Mouse (Mus musculus): ENCODE data around the gene Npepl1. TPM values are rescaled to one million over a fixed set of nuclear protein-coding genes. Genes with fewer than 3 reads are reported as not detected.

The Npepl1 gene
- polyA plus RNA-seq (2012; rRNA removed) = 26.6 and 29.3 TPM in 2 replicates
- 21.9 and 24.3 TPM in 2 replicates for polyA plus RNA-seq (2014; fragmentation: Nextera tagmentation; extraction: Ambion mirVana)

- peak; percentile 88 for ATAC-seq (ENCODE audit: insufficient read depth)
- no peak for TF ChIP-seq EP300 (IDR thresholded peaks at IDR 0.05; ENCODE audit: low read depth)
- TF ChIP-seq CTCF (IDR thresholded peaks at IDR 0.05; ENCODE audit: low read depth) = no peak; the same call in 1 of the 2 replicates
- H3K4me2 ChIP-seq (ENCODE audit: low read depth) = peak within 1 kb of the TSS; percentile 87
These were observed at the start of gene Npepl1 for GRCm38 (mm10) chr2:174109991-174110782. Npepl1 (plus strand) TSS chr2:174110349.

GRCm38 (mm10) chr2:174061219-174061618, 48.9 kb upstream of the Npepl1 start:
- Histone ChIP-seq H3K9me3 (ENCODE audit: control insufficient read depth, low read length) (no peaks in the 10 kb centered on the region), H3K27me3 (ENCODE audit: control insufficient read depth, insufficient read depth, low read length) (no peaks in the 10 kb centered on the region), H3K36me3 (replicated peaks; ENCODE audit: control insufficient read depth, insufficient read depth, low read depth) (no peaks in the 10 kb centered on the region), H3K4me2 (ENCODE audit: low read depth) (no peak overlapping the region), H3K9ac (replicated peaks) (no peak overlapping the region), H3K4me3 (ENCODE audit: insufficient read depth in 1 of 2, low read depth in 2 of 2, low read length in 2 of 2) (no peak overlapping the region), H3K4me1 (replicated peaks; ENCODE audit: control insufficient read depth in 2 of 2, insufficient read depth in 2 of 2, low read length in 1 of 2) (0 out of 4 replicates have a peak, but pooled peaks cover 0 to 2% of the 10 kb centered on the region in 2 experiments), H3K27ac (no peak overlapping the region)
- TF ChIP-seq CTCF (IDR thresholded peaks at IDR 0.05; ENCODE audit: low read depth) (no peak), EP300 (IDR thresholded peaks at IDR 0.05; ENCODE audit: low read depth) (no peak)
- ATAC-seq (ENCODE audit: insufficient read depth) = no peak
- WGBS (ENCODE audit: insufficient replicate concordance) = 15% methylated on average over 2 of the region's 2 CpGs
- DNase-seq (ENCODE audit: low read depth in 3 of 3, low spot score in 3 of 3) = no peak

More at GRCm38 (mm10) chr2:174109991-174110782, at the start of gene Npepl1:
- H3K9ac ChIP-seq (replicated peaks) = peak within 1 kb of the TSS; percentile 70
- H3K4me1 ChIP-seq (replicated peaks; ENCODE audit: control insufficient read depth in 2 of 2, insufficient read depth in 2 of 2, low read length in 1 of 2) = peaks cover 0 to 6% of the 10 kb centered on the region in 2 experiments; a peak in 1 of 4 replicates
- H3K27ac ChIP-seq = no peak within 1 kb of the TSS
- no peaks in the 10 kb centered on the region for H3K27me3 ChIP-seq (ENCODE audit: control insufficient read depth, insufficient read depth, low read length)
- H3K36me3 ChIP-seq (replicated peaks; ENCODE audit: control insufficient read depth, insufficient read depth, low read depth) = no peaks in the 10 kb centered on the region; the same call in 1 of the 2 replicates
- WGBS (ENCODE audit: insufficient replicate concordance) = 4% methylated on average over 56 of the region's 90 CpGs
- peak within 1 kb of the TSS; percentile 66 to 69 for H3K4me3 ChIP-seq (ENCODE audit: insufficient read depth in 1 of 2, low read depth in 2 of 2, low read length in 2 of 2)
- peak; percentile 13 to 26 (median 25) for DNase-seq (ENCODE audit: low read depth in 3 of 3, low spot score in 3 of 3)
- no peaks in the 10 kb centered on the region for H3K9me3 ChIP-seq (ENCODE audit: control insufficient read depth, low read length)

- TF ChIP-seq EP300 (IDR thresholded peaks at IDR 0.05; ENCODE audit: low read depth) (no peak), CTCF (IDR thresholded peaks at IDR 0.05; ENCODE audit: low read depth) (no peak)
- no peak overlapping the region for H3K27ac ChIP-seq
- H3K4me2 ChIP-seq (ENCODE audit: low read depth) = no peak overlapping the region
- no peak for ATAC-seq (ENCODE audit: insufficient read depth)
- no peaks in the 10 kb centered on the region for H3K27me3 ChIP-seq (ENCODE audit: control insufficient read depth, insufficient read depth, low read length)
- no peak overlapping the region for H3K9ac ChIP-seq (replicated peaks)
- no peaks in the 10 kb centered on the region for H3K36me3 ChIP-seq (replicated peaks; ENCODE audit: control insufficient read depth, insufficient read depth, low read depth)
- H3K4me3 ChIP-seq (ENCODE audit: insufficient read depth in 1 of 2, low read depth in 2 of 2, low read length in 2 of 2) = no peak overlapping the region
- 36% methylated on average over 6 of the region's 6 CpGs for WGBS (ENCODE audit: insufficient replicate concordance)
- H3K9me3 ChIP-seq (ENCODE audit: control insufficient read depth, low read length) = no peaks in the 10 kb centered on the region
- DNase-seq (ENCODE audit: low read depth in 3 of 3, low spot score in 3 of 3) = no peak
- 0 out of 4 replicates have a peak, but pooled peaks cover 0 to under 1% of the 10 kb centered on the region in 2 experiments for H3K4me1 ChIP-seq (replicated peaks; ENCODE audit: control insufficient read depth in 2 of 2, insufficient read depth in 2 of 2, low read length in 1 of 2)
These were observed 47.1 kb upstream of the Npepl1 start for GRCm38 (mm10) chr2:174063074-174063473.

- Histone ChIP-seq H3K36me3 (replicated peaks; ENCODE audit: control insufficient read depth, insufficient read depth, low read depth) (no peaks in the 10 kb centered on the region), H3K27ac (no peak overlapping the region), H3K9ac (replicated peaks) (no peak overlapping the region), H3K4me3 (ENCODE audit: insufficient read depth in 1 of 2, low read depth in 2 of 2, low read length in 2 of 2) (no peak overlapping the region), H3K9me3 (ENCODE audit: control insufficient read depth, low read length) (no peaks in the 10 kb centered on the region), H3K27me3 (ENCODE audit: control insufficient read depth, insufficient read depth, low read length) (no peaks in the 10 kb centered on the region), H3K4me1 (replicated peaks; ENCODE audit: control insufficient read depth in 2 of 2, insufficient read depth in 2 of 2, low read length in 1 of 2) (no peaks in the 10 kb centered on the region), H3K4me2 (ENCODE audit: low read depth) (no peak overlapping the region)
- WGBS (ENCODE audit: insufficient replicate concordance) = 63% methylated on average over 9 of the region's 9 CpGs
- ATAC-seq (ENCODE audit: insufficient read depth) (no peak), DNase-seq (ENCODE audit: low read depth in 3 of 3, low spot score in 3 of 3) (no peak)
- TF ChIP-seq CTCF (IDR thresholded peaks at IDR 0.05; ENCODE audit: low read depth) (no peak), EP300 (IDR thresholded peaks at IDR 0.05; ENCODE audit: low read depth) (no peak)
These were observed 46.5 kb upstream of the Npepl1 start for GRCm38 (mm10) chr2:174063527-174064211.

Data from liver, embryonic 14.5 days (tissue).